ENCODE assay signal across 25 mouse cellular contexts in genomic region chr14:7918150-7918991, GRCm38 (mm10). TPM values are rescaled to one million over a fixed set of nuclear protein-coding genes. Genes with fewer than 3 reads are reported as not detected.
A peak's percentile ranks its signal among the peaks of the same experiment; 100 is the strongest.
DNase-seq lines count a peak whose midpoint lies in the region; ATAC-seq and TF ChIP-seq lines count a peak whose summit lies in the region.
"Had no signal": no experiment of that assay in that cellular context is flagged by ENCODE, and none has a peak within 500 bp of the region (broad histone marks: within the 10 kb centered on the region; RNA-seq: fewer than 3 reads in every experiment).

No protein-coding gene starts in this region.

- no peaks in the 10 kb centered on the region for H3K79me2 ChIP-seq in CH12.LX (replicated peaks; ENCODE audit: control insufficient read depth, extremely low read depth, insufficient read depth, poor library complexity, severe bottlenecking)

- H3K36me3 ChIP-seq in kidney, embryonic 16.5 days (ENCODE audit: insufficient read depth, low read length): peaks cover 68% of the 10 kb centered on the region
- H3K36me3 ChIP-seq in CH12.LX (replicated peaks in 1 of 2; ENCODE audit: control insufficient read depth in 1 of 2, insufficient read depth in 1 of 2, low read length in 1 of 2): peaks cover 79 to 90% of the 10 kb centered on the region in 2 experiments
- peaks cover 73% of the 10 kb centered on the region for H3K36me3 ChIP-seq in intestine, embryonic 14.5 days (ENCODE audit: control insufficient read depth, insufficient read depth, low read length)
- peaks cover 23% of the 10 kb centered on the region for H3K36me3 ChIP-seq in liver, postnatal 0 days (replicated peaks; ENCODE audit: insufficient read depth, low read length)
- H3K36me3 ChIP-seq in forebrain, embryonic 14.5 days (ENCODE audit: control insufficient read depth, insufficient read depth, low read length): peaks cover 78% of the 10 kb centered on the region
- H3K36me3 ChIP-seq in forebrain, embryonic 15.5 days: peaks cover 53% of the 10 kb centered on the region

- no peak overlapping the region for H3K4me2 ChIP-seq in kidney, embryonic 16.5 days (replicated peaks; ENCODE audit: low read depth, low read length)
- no peak overlapping the region for H3K4me2 ChIP-seq in CH12.LX (ENCODE audit: insufficient read depth, low read depth, poor library complexity, severe bottlenecking)
- no peak overlapping the region for H3K4me2 ChIP-seq in intestine, embryonic 14.5 days (ENCODE audit: low read length)
- no peak overlapping the region for H3K4me2 ChIP-seq in liver, postnatal 0 days (ENCODE audit: low read depth, low read length)
- H3K4me2 ChIP-seq in forebrain, embryonic 14.5 days (ENCODE audit: low read length): no peak overlapping the region
- no peak overlapping the region for H3K4me2 ChIP-seq in forebrain, embryonic 15.5 days (replicated peaks)
- H3K4me2 ChIP-seq: embryonic facial prominence, embryonic 13.5 days; heart, embryonic 13.5 days; hindbrain, embryonic 15.5 days; lung, embryonic 14.5 days; neural tube, embryonic 13.5 days had no signal

- no peaks in the 10 kb centered on the region for H3K9me3 ChIP-seq in kidney, embryonic 16.5 days (ENCODE audit: low read length)
- H3K9me3 ChIP-seq in CH12.LX (replicated peaks; ENCODE audit: low read length): no peaks in the 10 kb centered on the region
- H3K9me3 ChIP-seq in intestine, embryonic 14.5 days (ENCODE audit: control insufficient read depth, low read length): no peaks in the 10 kb centered on the region
- H3K9me3 ChIP-seq in liver, postnatal 0 days (ENCODE audit: low read length): no peaks in the 10 kb centered on the region
- no peaks in the 10 kb centered on the region for H3K9me3 ChIP-seq in forebrain, embryonic 14.5 days (replicated peaks; ENCODE audit: control insufficient read depth, low read length)
- no peaks in the 10 kb centered on the region for H3K9me3 ChIP-seq in forebrain, embryonic 15.5 days
- H3K9me3 ChIP-seq: embryonic facial prominence, embryonic 13.5 days; heart, embryonic 13.5 days; hindbrain, embryonic 15.5 days; neural tube, embryonic 13.5 days had no signal

- no peak for TF ChIP-seq POLR2A in CH12.LX (IDR thresholded peaks at IDR 0.05; ENCODE audit: low read depth, low read length)

- H3K4me3 ChIP-seq in kidney, embryonic 16.5 days (ENCODE audit: low read length): no peak overlapping the region
- H3K4me3 ChIP-seq in CH12.LX (replicated peaks in 1 of 3; ENCODE audit: low read depth in 2 of 3, low read length in 2 of 3, poor library complexity in 1 of 3): no peak overlapping the region
- no peak overlapping the region for H3K4me3 ChIP-seq in intestine, embryonic 14.5 days (ENCODE audit: low read depth, low read length)
- H3K4me3 ChIP-seq in liver, postnatal 0 days (ENCODE audit: low read depth, low read length): no peak overlapping the region
- H3K4me3 ChIP-seq in forebrain, embryonic 14.5 days (ENCODE audit: low read depth, low read length): no peak overlapping the region
- no peak overlapping the region for H3K4me3 ChIP-seq in forebrain, embryonic 15.5 days
- H3K4me3 ChIP-seq: embryonic facial prominence, embryonic 13.5 days; heart, embryonic 13.5 days; hindbrain, embryonic 15.5 days; neural tube, embryonic 13.5 days had no signal

- no peak overlapping the region for H3K27ac ChIP-seq in kidney, embryonic 16.5 days (ENCODE audit: low read length)
- H3K27ac ChIP-seq in CH12.LX (ENCODE audit: insufficient read depth, low read depth): no peak overlapping the region
- H3K27ac ChIP-seq in intestine, embryonic 14.5 days (ENCODE audit: low read depth): peak overlapping the region; percentile 9
- peak overlapping the region; percentile 24; the same call in 1 of the 2 replicates for H3K27ac ChIP-seq in liver, postnatal 0 days (ENCODE audit: low read depth)
- no peak overlapping the region for H3K27ac ChIP-seq in forebrain, embryonic 14.5 days (ENCODE audit: low read depth, low read length)
- no peak overlapping the region for H3K27ac ChIP-seq in forebrain, embryonic 15.5 days (replicated peaks)
- H3K27ac ChIP-seq: embryonic facial prominence, embryonic 13.5 days; heart, embryonic 13.5 days; hindbrain, embryonic 15.5 days; neural tube, embryonic 13.5 days had no signal

- dilution Hi-C loops in CH12.LX (cut with MboI; ENCODE audit: extremely low pct_ligation_motif_present, extremely low pct_unique_long_range_greater_than_20kb, low sequenced_read_pairs): no loop called here

- H3K9ac ChIP-seq in kidney, embryonic 16.5 days (replicated peaks; ENCODE audit: low read length): no peak overlapping the region
- H3K9ac ChIP-seq in CH12.LX (ENCODE audit: insufficient read depth, low read depth): no peak overlapping the region
- H3K9ac ChIP-seq in intestine, embryonic 14.5 days (ENCODE audit: low read length): no peak overlapping the region
- no peak overlapping the region for H3K9ac ChIP-seq in liver, postnatal 0 days (replicated peaks)
- no peak overlapping the region for H3K9ac ChIP-seq in forebrain, embryonic 14.5 days (ENCODE audit: low read length)
- H3K9ac ChIP-seq in forebrain, embryonic 15.5 days (replicated peaks): no peak overlapping the region
- H3K9ac ChIP-seq: embryonic facial prominence, embryonic 13.5 days; forebrain, postnatal 0 days; heart, embryonic 13.5 days; hindbrain, embryonic 15.5 days; lung, embryonic 14.5 days; neural tube, embryonic 13.5 days had no signal

- in situ Hi-C loops in CH12.LX (cut with MboI; ENCODE audit: low pct_ligation_motif_present, low pct_unique_long_range_greater_than_20kb, low sequenced_read_pairs): no loop called here

- H3K27me3 ChIP-seq in kidney, embryonic 16.5 days (ENCODE audit: insufficient read depth, low read length): no peaks in the 10 kb centered on the region
- no peaks in the 10 kb centered on the region for H3K27me3 ChIP-seq in CH12.LX (replicated peaks)
- no peaks in the 10 kb centered on the region for H3K27me3 ChIP-seq in intestine, embryonic 14.5 days (replicated peaks; ENCODE audit: control insufficient read depth, insufficient read depth, low read length)
- H3K27me3 ChIP-seq in liver, postnatal 0 days (ENCODE audit: insufficient read depth, low read length): no peaks in the 10 kb centered on the region
- no peaks in the 10 kb centered on the region for H3K27me3 ChIP-seq in forebrain, embryonic 14.5 days (replicated peaks; ENCODE audit: control insufficient read depth, insufficient read depth, low read length)
- H3K27me3 ChIP-seq in forebrain, embryonic 15.5 days: no peaks in the 10 kb centered on the region
- H3K27me3 ChIP-seq: embryonic facial prominence, embryonic 13.5 days; heart, embryonic 13.5 days; hindbrain, embryonic 15.5 days; neural tube, embryonic 13.5 days had no signal

- 0 out of 2 replicates have a peak, but pooled peaks have one; percentile 57 for ATAC-seq in kidney, embryonic 16.5 days (ENCODE audit: low FRiP score, low TSS enrichment)
- no peak for ATAC-seq in intestine, embryonic 14.5 days (replicated peaks; ENCODE audit: low FRiP score, low TSS enrichment, low read depth)
- peak; percentile 53; the same call in 1 of the 2 replicates for ATAC-seq in liver, postnatal 0 days
- no peak for ATAC-seq in forebrain, embryonic 14.5 days
- ATAC-seq in forebrain, embryonic 15.5 days (replicated peaks): no peak
- ATAC-seq: forebrain, postnatal 0 days had no signal

- TF ChIP-seq EP300 in CH12.LX (IDR thresholded peaks at IDR 0.05; ENCODE audit: low read length): no peak
- no peak for TF ChIP-seq EP300 in liver, postnatal 0 days (IDR thresholded peaks at IDR 0.05; ENCODE audit: low read depth)

- TF ChIP-seq CTCF in CH12.LX (conservative IDR thresholded peaks at IDR 0.05 in 1 of 2, IDR thresholded peaks at IDR 0.05 in 1 of 2; ENCODE audit: low read depth in 2 of 2, low read length in 2 of 2): no peak
- TF ChIP-seq CTCF in liver, postnatal 0 days (IDR thresholded peaks at IDR 0.05; ENCODE audit: low read depth): no peak

- H3K4me1 ChIP-seq in kidney, embryonic 16.5 days (ENCODE audit: insufficient read depth, low read length): 0 out of 2 replicates have a peak, but pooled peaks cover 7% of the 10 kb centered on the region
- H3K4me1 ChIP-seq in CH12.LX (ENCODE audit: control insufficient read depth in 1 of 2, insufficient read depth in 2 of 2): peaks cover 11 to 64% of the 10 kb centered on the region in 2 experiments
- peaks cover 16% of the 10 kb centered on the region; the same call in 1 of the 2 replicates for H3K4me1 ChIP-seq in intestine, embryonic 14.5 days (replicated peaks; ENCODE audit: control insufficient read depth, insufficient read depth, low read length)
- H3K4me1 ChIP-seq in liver, postnatal 0 days (ENCODE audit: insufficient read depth): peaks cover 19% of the 10 kb centered on the region
- no peaks in the 10 kb centered on the region for H3K4me1 ChIP-seq in forebrain, embryonic 14.5 days (ENCODE audit: control insufficient read depth, insufficient read depth, low read length)
- H3K4me1 ChIP-seq in forebrain, embryonic 15.5 days: no peaks in the 10 kb centered on the region
- H3K4me1 ChIP-seq: hindbrain, embryonic 15.5 days; neural tube, embryonic 13.5 days had no signal

- no peak for DNase-seq in kidney, adult 11 months
- DNase-seq in CH12.LX (ENCODE audit: extremely low read depth): peak; percentile 34
- DNase-seq in intestine, embryonic 14.5 days (ENCODE audit: low spot score): no peak
- DNase-seq in liver, postnatal 0 days: no peak
- no peak for DNase-seq in forebrain, embryonic 14.5 days (ENCODE audit: low spot score)
- no peak for DNase-seq in adrenal gland, adult (ENCODE audit: inconsistent age in 2 of 2, low spot score in 1 of 2)
- DNase-seq: adrenal gland, adult 2 months; cerebellum, adult 9-10 months; forebrain, postnatal 0 days; heart, postnatal 36 days; lung, embryonic 14.5 days; lung, postnatal 4 days; midbrain, embryonic 14.5 days; spleen, adult 18-20 months had no signal

- no peak for TF ChIP-seq RAD21 in CH12.LX (IDR thresholded peaks at IDR 0.05; ENCODE audit: low read depth, low read length)

- 74% methylated on average over 6 of the region's 6 CpGs for WGBS in kidney, embryonic 16.5 days
- 72% methylated on average over 6 of the region's 6 CpGs for WGBS in intestine, embryonic 14.5 days
- WGBS in liver, postnatal 0 days (ENCODE audit: insufficient replicate concordance): 36% methylated on average over 6 of the region's 6 CpGs
- WGBS in forebrain, embryonic 14.5 days: 87% methylated on average over 6 of the region's 6 CpGs
- WGBS in forebrain, embryonic 15.5 days: 88% methylated on average over 6 of the region's 6 CpGs

TF ChIP-seq in CH12.LX, 34 proteins besides CTCF, POLR2A, EP300 and RAD21 (continues in another document):
- no peak for TF ChIP-seq MAFK (IDR thresholded peaks at IDR 0.05; ENCODE audit: insufficient replicate concordance, low read length)

RNA-seq across cellular contexts. Expression of gene Gm45521, which starts 38.7 kb away (rescaled TPM):
- polyA plus RNA-seq in kidney, embryonic 16.5 days (2015; fragmentation: Nextera tagmentation; extraction: Ambion mirVana): not detected in 2 replicates
- total RNA-seq in CH12.LX (2012; rRNA removed) (not detected in 2 replicates), CH12.LX (2014; rRNA removed) (not detected in 2 replicates)
- polyA plus RNA-seq in CH12.LX (2012; ENCODE audit: insufficient read length, low read depth): not detected in 2 replicates
- polyA plus RNA-seq in intestine, embryonic 14.5 days (2014; fragmentation: Nextera tagmentation; extraction: Ambion mirVana): 0.38 TPM in 1 of 2 replicates, not detected in the other
- not detected in 2 replicates for polyA plus RNA-seq in liver, postnatal 0 days (2015; fragmentation: Nextera tagmentation; extraction: Ambion mirVana)
- 0.28 TPM in 1 of 2 replicates, not detected in the other for polyA plus RNA-seq in forebrain, embryonic 14.5 days (2014; fragmentation: Nextera tagmentation; extraction: Ambion mirVana)
- polyA plus RNA-seq in forebrain, embryonic 15.5 days (2015; fragmentation: Nextera tagmentation; extraction: Ambion mirVana): not detected in 2 replicates
- total RNA-seq: adrenal gland, adult 2 months; forebrain, postnatal 0 days; gastrocnemius, adult 18-20 months; heart, postnatal 36 days had no signal
- polyA plus RNA-seq: adrenal gland, adult 2 months; embryonic facial prominence, embryonic 13.5 days; forebrain, postnatal 0 days; gonadal fat pad, adult 2 months; heart, embryonic 13.5 days; hindbrain, embryonic 15.5 days; kidney, embryonic 14.5 days; large intestine, adult 2 months; lung, embryonic 14.5 days; midbrain, embryonic 14.5 days; stomach, embryonic 14.5 days had no signal

Comparison
In these comparisons a context has a peak if more than half of its experiments do, and no peak if none do; other contexts are left out.
1. ATAC-seq: peak in kidney, embryonic 16.5 days (single experiment) and liver, postnatal 0 days (single experiment); none in intestine, embryonic 14.5 days (single experiment), forebrain, embryonic 14.5 days (single experiment) and forebrain, embryonic 15.5 days (single experiment).
2. H3K27ac ChIP-seq: peak in intestine, embryonic 14.5 days (single experiment) and liver, postnatal 0 days (single experiment); none in kidney, embryonic 16.5 days (single experiment), CH12.LX (single experiment), forebrain, embryonic 14.5 days (single experiment) and forebrain, embryonic 15.5 days (single experiment).